Mouse (Mus musculus): ENCODE measurements around the gene Lzts2.

Lzts2 gene

DNA sequence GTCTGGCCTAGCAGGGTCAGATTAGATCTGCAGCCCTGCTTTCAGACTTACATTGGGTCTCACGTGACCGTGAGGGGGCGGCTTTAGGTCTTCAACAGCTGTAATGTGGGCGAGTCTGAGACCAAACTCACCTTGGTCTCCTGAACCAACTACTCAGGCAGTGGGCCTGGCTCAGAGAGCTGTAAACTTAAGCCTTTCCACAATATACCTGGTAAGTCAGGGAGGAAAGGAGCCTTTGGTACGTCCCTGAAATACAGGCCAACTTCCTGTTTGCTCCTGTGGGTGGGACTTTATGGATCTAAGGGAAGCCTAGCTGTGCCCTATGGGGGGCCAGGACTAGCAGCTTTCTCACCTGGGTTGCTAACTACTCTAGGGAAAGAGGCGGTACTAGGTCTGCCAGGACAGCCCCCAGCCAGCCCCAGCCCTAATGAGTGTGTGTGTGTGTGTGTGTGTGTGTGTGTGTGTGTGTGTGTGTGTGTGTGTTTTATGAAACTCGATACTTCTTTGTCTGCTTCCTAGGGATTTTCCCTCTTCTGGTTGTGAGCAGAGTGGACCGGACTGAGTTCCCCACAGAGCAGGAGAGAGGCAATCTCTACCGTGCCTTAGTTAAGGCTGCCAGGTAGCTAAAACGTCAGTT, at the start of gene Lzts2:
TSS of gene Lzts2 (plus strand) at position 80 of the 637 bp plus-strand sequence.
- peak; percentile 61 for DNase-seq

DNA sequence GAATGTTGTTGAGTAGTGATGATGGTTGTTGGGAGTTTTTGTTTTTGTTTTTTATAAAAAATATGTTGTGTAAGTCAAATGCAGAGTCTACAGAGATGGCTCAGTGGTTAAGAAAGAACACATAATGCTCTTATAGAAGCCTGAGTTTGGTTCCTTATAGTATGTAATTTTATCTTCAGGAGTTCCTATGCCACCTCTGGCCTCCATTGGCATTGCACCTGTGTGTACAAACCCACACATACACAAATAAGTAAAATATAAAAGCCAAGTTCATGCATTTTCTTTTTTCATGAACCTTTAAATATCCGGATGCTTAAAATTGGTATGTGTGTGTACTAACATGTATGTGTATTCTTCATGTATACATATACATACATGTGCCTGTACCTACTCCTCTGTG, 48.2 kb upstream of the Lzts2 start:
- DNase-seq = no peak

DNA sequence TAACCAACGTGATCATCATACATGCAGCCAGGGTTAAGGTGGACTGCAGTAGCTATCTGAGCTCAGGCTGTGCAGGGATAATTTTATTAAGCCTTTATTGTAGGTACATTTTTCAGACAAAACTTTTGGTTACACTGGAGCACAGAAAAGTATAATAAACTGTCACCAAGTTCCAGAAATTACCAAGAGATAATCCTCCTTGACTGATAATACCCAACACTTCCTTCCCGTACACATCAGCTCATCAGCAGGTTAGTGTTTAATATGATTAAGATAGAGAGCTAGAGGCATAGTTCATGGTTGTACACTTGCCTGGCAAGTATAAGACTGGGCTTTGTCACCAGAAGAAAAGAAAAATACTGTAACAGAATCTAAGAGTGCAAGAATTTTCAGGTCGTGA, 45.9 kb upstream of the Lzts2 start:
- DNase-seq = no peak

DNA sequence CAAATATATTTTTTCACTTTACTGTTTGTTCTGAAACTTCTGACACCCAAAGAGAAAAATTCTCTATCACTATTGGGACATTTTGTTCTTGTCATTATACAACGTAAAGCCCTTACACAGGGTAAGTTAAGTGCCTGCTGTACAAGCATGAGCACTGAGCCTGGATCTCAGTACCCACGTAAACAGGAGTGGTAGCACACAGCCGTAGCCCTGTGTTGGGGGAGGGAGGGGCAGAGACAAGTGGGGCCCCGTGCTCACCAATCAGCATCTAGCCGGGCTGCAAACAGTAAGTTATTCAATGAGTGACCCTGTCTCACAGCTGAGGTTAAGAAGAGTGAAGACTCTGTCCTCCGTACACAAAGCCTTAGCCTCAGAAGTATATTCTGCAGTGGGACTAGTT, 37.6 kb upstream of the Lzts2 start:
- no peak for DNase-seq

DNA sequence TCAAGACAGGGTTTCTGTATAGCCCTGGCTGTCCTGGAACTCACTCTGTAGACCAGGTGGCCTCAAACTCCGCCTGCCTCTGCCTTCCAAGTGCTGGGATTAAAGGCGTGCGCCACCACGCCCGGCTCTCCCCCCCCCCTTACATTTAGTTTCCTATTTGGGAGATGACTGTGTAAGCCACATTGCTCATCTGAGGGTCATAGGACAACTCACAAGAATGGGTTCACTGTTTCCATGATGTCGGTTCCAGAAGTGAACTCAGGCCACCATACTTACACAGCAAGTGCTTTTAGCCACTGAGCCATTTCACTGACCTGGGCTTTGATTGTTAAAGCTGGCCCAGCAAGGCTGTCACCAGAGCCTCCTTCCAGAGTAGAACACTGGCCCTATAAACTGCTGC, 37.1 kb upstream of the Lzts2 start:
- DNase-seq = no peak

DNA sequence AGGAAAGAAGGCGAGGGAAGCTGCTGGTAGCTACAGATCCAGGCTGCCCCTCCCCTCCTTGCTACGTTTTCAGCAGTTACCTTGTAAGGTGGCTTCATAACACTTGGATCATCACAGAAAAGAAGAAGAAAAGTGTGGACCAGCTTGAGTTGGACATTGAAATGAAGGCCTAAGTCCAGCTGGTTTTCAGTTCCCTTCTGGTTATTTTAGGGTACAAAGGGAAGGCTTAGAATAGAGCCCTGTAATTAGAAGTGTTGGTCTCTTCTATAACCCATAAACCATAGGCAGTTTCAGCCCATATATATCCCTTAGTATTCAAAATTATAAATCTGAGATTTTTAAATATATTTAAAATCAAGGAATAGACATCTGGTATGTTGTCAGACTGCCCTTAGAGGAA, 33.4 kb upstream of the Lzts2 start:
- no peak for DNase-seq

DNA sequence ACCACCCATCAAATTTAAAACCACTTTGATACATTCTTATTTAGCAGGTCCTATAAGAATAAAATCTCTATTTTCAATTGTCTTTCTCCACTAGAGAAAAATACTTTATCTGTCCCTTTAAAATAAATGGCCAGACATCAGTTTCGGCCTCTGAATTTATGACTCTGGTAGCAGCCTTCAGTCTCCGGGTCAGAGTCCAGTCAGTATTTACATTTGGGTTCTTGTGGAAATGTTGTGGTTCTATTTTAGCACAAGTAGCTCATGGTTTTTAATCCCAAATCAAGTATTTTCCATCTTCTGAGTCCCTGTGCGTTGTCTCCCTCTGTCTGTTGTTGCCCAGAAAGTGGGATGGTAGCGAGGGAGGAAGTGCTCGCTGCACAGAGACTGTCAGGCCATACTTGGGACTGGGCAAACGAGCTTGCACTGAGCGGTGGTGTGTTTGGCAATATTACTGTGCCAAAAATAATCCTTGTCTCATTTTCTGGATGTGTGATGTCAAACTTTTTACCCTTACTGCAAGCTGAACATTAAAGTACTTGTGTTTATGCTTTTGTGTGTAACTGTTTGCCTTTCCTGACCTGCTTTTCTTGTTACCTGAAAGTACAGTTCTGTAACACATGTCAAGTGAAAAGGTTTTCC, 31.6 kb upstream of the Lzts2 start:
- DNase-seq = no peak

DNA sequence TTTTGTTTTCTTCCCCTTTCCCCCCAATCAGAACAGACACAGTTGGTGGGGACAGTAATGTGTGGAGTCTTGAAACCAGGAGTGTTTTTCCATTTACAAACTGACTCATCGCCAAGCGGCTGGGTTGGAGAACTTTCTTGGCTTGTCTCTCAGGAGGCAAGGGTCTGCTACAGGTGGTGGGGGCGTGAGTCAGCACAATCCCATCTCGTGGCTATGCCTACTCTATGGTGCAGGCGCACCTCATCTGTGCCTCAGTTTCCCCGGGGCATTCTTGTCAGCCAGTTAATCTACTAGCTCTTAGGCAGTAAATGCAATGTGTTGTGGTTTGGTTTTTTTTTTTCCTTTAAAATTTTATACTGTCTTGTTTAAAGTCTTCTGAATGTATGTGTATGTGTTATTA, 30.8 kb upstream of the Lzts2 start:
- no peak for DNase-seq

DNA sequence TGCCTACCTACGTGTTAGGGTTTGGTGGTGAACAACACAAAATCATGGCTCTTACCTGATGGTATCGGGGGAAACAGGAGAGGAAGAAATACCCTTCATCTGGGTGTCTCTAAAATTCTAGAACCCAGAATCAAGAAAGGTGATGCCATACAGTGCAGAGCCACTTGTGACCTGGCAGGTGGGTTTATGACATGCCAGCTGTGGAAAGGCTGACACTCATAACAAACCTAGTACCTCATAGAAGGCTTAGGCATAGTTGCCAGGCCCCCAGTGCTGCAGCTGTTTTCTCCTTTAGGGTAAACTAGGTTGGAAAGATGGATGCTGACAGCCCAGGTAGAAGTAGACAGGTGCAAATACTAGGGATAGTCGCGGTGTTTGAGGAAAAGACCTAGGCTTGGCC, 29.8 kb upstream of the Lzts2 start:
- no peak for DNase-seq

DNA sequence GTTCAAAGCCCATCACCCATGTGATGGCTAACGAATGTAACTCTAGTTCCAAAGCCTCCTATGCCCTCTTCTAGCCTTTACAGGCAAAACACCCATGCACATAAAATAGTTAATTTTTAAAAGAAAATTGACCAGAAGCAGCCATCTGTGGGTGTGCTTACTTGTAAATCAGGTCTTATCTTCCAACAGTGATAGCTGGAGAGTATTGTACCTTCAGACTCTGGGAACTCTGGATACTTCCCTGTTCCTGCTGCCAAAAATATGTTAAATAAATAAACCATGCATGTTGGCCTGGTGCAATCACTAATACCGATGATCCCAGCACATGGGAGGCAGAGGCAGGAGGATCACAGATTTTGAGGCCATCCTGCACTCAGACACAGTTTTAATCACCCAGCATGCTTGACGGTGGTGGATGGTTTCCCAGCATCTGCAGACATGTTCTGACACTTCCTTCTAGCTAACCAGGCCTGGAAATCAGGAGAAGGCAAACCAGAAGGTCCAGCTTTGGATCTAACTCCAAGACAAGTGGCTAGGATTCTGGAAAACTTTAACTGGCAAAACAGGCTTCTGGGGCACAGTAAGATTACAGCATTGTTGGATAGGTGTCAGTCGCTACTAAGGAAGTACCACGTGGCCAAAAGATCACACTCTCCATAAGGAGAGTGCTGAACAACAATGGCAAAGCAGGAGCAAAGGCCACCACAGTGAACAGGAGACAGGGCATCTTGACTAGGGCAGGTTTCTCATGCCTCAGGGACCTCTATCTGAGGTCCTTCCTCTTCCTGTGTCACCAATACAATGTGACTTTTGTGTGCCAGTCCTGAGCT, 28.8 kb upstream of the Lzts2 start:
- no peak for DNase-seq

DNA sequence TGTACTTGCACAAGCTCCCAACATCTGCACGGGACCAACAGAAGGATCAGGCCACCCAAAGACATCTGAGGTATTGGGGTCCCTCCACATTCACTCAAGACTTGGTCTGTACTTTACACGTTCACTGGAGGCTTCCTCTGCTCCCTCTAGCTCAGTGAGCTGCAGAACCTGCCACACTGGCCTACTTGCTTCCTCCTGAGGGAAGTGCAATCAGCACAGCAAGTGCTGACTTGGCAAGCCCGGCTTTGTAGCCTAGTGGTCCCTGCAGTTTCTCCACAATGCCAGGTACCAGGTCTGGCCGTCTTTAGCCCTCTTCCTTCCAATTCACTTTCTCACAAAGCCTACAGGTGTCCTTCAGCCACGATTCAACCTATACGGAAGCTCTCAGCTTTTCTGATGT, 27.2 kb upstream of the Lzts2 start:
- DNase-seq = no peak

DNA sequence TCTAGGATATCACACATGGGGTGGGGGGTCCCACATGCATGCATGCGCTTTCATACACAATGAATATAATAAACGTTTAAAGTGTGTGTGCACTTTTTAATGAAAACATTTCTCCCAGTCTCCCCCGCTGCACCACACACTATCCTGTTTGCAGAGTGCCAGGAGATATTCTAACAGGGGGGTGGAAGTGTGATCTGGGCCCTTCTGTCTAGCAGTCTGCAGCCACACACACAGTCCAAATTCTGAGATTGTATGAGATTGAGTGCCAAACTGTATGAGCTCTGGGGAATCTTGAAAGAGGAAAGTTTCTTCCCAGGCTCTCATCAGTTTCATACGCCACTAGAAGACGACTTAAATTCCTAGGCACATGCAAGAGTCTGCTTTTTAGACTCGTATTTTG, 26.4 kb upstream of the Lzts2 start:
- no peak for DNase-seq

DNA sequence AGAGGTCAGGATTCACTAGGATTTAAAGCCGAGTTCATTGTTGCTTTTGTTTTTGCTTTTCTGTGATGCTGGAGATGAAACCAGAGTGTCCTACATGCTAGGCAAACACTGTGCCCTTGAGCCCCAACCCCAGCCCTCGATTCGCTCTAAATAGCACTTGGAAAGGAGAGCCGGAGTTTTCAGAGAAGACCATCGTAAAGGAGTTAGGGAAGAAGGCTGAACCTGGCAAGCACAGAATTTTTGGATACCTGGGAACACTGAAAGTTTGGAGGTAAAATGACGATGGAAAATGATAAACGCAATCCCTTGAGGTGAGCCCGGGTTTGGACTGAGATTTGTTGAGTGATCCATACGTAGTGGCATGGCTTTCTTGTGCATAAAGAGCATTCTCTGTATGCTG, 25.9 kb upstream of the Lzts2 start:
- DNase-seq = no peak

DNA sequence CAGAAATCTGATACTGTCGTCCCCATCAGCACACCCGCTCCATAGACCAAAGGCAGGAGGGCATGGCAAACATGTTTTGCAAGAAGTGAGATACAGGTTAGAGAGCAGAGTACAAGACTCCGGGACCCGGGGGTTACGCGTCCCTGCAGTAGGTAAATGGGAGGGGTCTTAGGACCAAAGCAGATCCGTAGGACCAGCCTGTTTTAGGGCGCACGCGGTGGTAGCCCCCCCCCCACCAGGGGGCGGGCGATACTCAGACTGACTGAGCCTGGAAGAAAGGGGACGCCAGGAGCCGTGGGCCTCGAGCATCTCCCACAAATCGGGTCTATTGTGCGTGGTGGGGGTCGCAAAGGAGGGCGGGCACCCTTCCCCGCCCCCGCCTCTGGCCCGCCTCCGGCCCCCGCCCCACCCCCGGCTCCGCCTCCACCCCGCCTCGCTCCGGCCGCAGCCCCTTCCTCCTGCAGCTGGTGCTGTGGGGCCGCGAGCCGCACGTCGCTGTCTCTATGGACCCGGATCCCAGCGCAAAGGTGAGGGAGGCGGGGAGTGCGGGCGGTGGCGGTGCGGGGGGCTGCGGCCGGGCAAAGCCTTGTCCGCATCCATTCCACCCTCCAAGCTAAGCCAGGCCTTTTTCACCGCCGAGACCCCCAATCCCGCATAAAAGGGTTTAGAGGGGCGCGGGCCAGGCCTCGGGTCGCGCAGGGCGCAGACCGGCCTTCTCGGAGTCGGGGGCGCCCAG, 25.2 kb upstream of the Lzts2 start, which contains the start of gene Sema4g:
TSS of gene Sema4g (plus strand) at position 271 of the 736 bp plus-strand sequence.
- peak; percentile 57 for DNase-seq

DNA sequence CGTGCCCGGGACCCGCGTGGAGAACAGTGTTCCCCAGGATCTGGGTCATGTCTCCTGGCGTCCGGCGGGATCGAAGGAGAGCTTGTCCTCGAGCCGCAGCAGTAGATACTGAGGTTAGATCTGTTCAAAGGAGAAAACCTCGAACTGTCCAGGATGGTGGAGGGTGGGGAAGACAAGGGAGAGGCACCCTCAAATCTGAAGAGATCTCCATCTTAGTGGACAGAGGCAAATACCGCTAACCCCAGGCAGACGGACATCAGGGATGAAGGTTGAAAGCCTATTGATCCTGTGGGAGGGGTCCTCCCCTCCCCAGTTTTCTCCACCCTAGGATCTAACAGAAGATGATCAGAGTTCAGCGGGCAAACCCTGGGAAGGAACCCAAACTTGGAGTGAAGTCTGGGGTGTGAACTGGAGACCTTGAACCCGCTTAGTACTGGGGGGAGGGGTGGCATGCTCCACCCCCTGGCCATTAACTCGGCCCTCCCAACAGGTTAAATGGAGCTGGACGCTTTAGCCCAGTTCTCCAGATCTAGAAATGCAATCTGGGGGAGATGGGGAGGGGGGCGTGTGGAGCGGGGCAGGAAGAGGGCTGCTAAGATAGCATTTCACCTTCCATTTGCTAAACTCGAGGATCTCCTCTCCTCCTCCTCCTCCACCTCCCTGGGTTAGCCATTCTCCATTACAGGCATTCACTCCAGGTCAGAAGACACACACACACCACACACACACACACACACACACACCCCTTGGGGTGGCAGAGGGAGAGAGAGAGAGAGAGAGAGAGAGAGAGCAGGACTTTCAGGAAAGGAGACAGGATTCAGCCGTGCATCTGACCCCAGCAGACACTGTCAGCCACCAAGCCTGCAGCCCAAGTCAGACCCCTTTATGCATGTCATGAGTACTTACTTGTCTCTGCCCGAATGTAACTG, 24.4 kb upstream of the Lzts2 start:
- DNase-seq = peak; percentile 54

DNA sequence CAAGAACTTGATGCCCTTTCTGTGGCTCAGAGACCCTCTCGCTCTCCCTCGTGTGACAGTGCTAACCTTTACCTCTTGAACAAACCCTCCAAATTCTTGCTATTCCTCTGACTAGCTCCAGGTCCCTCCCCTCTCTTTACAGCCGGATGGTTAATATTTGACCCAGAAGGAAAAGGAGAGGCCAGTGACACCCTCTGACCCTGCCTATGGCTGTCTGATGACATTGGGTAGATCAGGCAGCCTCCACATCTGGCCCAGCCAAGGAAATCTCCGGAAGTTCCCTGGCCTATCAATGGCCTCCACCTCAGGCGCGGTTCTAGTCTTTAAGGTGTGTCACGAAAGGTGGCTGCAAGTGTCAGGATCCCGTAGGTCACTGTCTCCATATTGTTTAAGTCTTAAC, 23.2 kb upstream of the Lzts2 start:
- no peak for DNase-seq

DNA sequence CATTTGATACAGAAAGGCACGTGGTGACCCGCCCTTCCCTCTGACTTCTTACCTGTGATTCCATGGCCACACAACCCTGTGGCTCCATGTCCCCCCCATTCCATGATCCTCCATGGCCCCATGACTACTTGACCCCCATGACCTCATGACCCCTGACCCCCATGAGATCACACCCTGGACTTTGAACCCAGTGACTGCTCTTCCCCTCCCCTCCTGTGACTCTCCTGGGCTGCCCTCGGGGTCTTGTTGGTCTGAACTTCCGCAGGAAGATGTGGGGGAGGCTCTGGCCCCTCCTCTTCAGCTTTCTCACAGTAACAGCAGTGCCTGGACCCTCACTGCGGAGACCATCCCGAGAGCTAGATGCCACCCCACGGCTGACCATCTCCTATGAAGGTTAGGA, 22.0 kb upstream of the Lzts2 start:
- peak; percentile 30 for DNase-seq

DNA sequence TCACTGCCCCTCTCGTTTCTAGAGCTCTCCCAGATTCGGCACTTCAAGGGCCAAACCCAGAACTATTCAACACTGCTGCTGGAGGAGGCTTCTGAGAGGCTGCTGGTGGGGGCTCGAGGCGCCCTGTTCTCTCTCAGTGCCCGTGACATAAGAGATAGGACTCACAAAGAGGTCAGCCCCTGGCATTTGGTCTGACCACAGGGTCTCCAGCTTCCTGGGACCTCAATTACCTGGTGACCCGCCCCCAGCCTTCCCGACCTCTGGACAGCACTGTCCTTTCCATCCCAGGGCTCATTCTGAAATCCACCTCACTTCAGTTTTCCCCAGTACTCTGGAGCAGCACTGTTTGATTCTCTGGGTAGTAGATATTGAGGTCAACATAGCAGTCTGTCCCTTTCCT, 21.5 kb upstream of the Lzts2 start:
- DNase-seq = no peak

DNA sequence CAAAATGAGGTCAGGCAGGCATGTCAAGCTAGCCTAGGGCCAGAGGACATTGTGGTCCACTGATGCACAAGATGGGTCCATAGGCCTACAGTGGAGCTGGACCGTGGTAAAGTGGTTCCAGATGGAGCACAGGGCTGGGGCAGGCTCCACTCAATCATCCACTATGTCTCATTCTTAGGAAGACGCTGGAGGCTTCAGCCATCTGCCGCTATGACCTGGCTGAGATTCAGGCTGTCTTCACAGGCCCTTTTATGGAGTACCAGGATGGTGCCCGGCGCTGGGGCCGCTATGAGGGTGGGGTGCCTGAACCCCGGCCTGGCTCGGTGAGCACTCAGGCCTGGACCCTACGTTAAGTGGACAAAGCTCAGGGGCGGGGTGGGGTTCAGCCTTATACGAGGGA, 16.4 kb upstream of the Lzts2 start:
- DNase-seq = peak; percentile 44

DNA sequence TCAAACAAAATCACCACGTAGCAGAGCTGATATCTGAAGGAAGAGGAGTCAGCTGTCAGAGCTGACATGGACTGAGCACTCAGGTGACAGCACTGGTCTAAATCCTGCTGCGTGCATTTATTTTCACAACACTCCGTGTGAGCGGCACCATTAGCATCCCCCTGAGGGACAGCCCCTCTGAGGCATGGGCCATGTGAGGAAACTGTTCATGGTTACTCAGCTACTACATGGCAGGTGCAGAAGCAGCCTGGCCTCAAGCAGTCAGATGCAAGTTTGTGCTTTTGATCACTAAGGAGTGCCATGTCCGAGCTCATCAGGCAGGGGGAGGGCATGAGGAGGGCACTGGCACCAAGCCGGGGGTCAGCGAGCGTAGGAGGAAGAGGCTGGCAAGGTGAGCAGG, 14.6 kb upstream of the Lzts2 start:
- no peak for DNase-seq

DNA sequence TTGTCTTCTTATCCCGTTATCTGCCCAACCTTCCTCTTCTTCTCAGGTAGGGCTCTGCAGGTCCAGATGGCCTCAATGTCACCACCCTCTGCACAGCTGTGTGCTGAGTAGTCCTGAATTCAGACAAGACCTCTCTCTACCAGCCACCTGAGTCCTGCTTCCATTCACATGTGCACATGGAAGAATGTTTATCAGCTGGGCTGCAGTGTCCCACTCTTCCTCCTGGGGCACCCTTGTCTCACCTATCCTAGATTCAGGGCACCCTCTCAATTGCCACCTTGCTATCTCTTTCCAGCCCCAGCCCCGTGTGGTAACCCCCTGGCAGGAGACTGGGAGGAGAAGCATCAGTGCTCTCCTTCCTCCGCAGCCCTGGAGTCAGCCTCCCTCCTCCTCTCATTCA, 11.9 kb upstream of the Lzts2 start:
- DNase-seq = no peak
